Comparison of ENCODE assay signal across 17 mouse cellular contexts in the genomic region with DNA sequence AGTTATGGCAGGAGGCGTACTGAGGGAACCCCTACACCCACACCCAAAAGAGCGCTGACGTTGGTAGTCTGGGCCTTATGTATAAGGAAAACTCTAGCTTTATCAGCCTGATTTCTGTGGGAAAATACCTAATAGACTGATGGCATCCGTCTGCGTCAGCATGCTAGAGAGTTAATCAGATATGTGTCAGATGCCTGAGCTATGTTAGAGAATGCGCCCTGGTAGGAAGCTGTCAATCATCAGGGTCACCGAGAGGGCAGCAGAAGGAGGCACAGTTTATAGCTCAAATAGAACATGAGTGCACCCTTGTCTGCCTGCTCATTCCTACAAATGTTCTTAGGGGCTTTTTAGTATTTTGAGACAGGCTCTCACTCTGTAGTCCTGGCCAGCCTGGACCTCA.
DNase-seq lines count a peak whose midpoint lies in the region; ATAC-seq and TF ChIP-seq lines count a peak whose summit lies in the region.
"Had no signal": no experiment of that assay in that cellular context is flagged by ENCODE, and none has a peak within 500 bp of the region (broad histone marks: within the 10 kb centered on the region; RNA-seq: fewer than 3 reads in every experiment).

No protein-coding gene starts in this region.

- no peak overlapping the region for H3K27ac ChIP-seq in forebrain, postnatal 0 days (ENCODE audit: low read depth, low read length)
- H3K27ac ChIP-seq in forebrain, embryonic 12.5 days: no peak overlapping the region
- H3K27ac ChIP-seq in kidney, embryonic 14.5 days (ENCODE audit: low read depth, low read length): 0 out of 2 replicates have a peak overlapping the region, but pooled peaks have one; percentile 17
- H3K27ac ChIP-seq: limb, embryonic 10.5 days; liver, embryonic 15.5 days; midbrain, embryonic 10.5 days had no signal

- intact Hi-C loops in left cerebral cortex, postnatal 14 days (cut with DNase I): no loop called here

- 66% methylated on average over 7 of the region's 7 CpGs for WGBS in forebrain, postnatal 0 days
- 67% methylated on average over 7 of the region's 7 CpGs for WGBS in forebrain, embryonic 12.5 days
- 48% methylated on average over 7 of the region's 7 CpGs for WGBS in kidney, embryonic 14.5 days

- H3K9me3 ChIP-seq in forebrain, postnatal 0 days (ENCODE audit: low read length): no peaks in the 10 kb centered on the region
- H3K9me3 ChIP-seq in forebrain, embryonic 12.5 days: no peaks in the 10 kb centered on the region
- no peaks in the 10 kb centered on the region for H3K9me3 ChIP-seq in kidney, embryonic 14.5 days (ENCODE audit: control insufficient read depth, low read length)
- H3K9me3 ChIP-seq: G1E; limb, embryonic 10.5 days; liver, embryonic 15.5 days; midbrain, embryonic 10.5 days had no signal

- no peak overlapping the region for H3K4me2 ChIP-seq in forebrain, postnatal 0 days (ENCODE audit: low read depth)
- H3K4me2 ChIP-seq in forebrain, embryonic 12.5 days: no peak overlapping the region
- no peak overlapping the region for H3K4me2 ChIP-seq in kidney, embryonic 14.5 days (replicated peaks; ENCODE audit: low read depth, low read length)
- H3K4me2 ChIP-seq: liver, embryonic 15.5 days had no signal

- no peak overlapping the region for H3K9ac ChIP-seq in forebrain, postnatal 0 days
- H3K9ac ChIP-seq in forebrain, embryonic 12.5 days: no peak overlapping the region
- no peak overlapping the region for H3K9ac ChIP-seq in kidney, embryonic 14.5 days (ENCODE audit: low read depth, low read length)
- H3K9ac ChIP-seq: liver, embryonic 15.5 days had no signal

- no peak overlapping the region for H3K4me3 ChIP-seq in forebrain, postnatal 0 days (ENCODE audit: low read depth, low read length)
- no peak overlapping the region for H3K4me3 ChIP-seq in forebrain, embryonic 12.5 days (replicated peaks)
- H3K4me3 ChIP-seq in kidney, embryonic 14.5 days (ENCODE audit: low read length): no peak overlapping the region
- H3K4me3 ChIP-seq: limb, embryonic 10.5 days; liver, embryonic 15.5 days; midbrain, embryonic 10.5 days had no signal

- H3K27me3 ChIP-seq in forebrain, postnatal 0 days (ENCODE audit: insufficient read depth, low read length): no peaks in the 10 kb centered on the region
- no peaks in the 10 kb centered on the region for H3K27me3 ChIP-seq in forebrain, embryonic 12.5 days
- H3K27me3 ChIP-seq in kidney, embryonic 14.5 days (ENCODE audit: control insufficient read depth, insufficient read depth, low read length): no peaks in the 10 kb centered on the region
- H3K27me3 ChIP-seq: liver, embryonic 15.5 days had no signal

- no peaks in the 10 kb centered on the region for H3K4me1 ChIP-seq in forebrain, postnatal 0 days (ENCODE audit: insufficient read depth)
- no peaks in the 10 kb centered on the region for H3K4me1 ChIP-seq in forebrain, embryonic 12.5 days
- peaks cover 21% of the 10 kb centered on the region for H3K4me1 ChIP-seq in kidney, embryonic 14.5 days (ENCODE audit: control insufficient read depth, insufficient read depth, low read length)

- H3K36me3 ChIP-seq in forebrain, postnatal 0 days (ENCODE audit: insufficient read depth): no peaks in the 10 kb centered on the region
- no peaks in the 10 kb centered on the region for H3K36me3 ChIP-seq in forebrain, embryonic 12.5 days (replicated peaks)
- no peaks in the 10 kb centered on the region for H3K36me3 ChIP-seq in kidney, embryonic 14.5 days (ENCODE audit: control insufficient read depth, insufficient read depth, low read length)
- H3K36me3 ChIP-seq: midbrain, embryonic 10.5 days had no signal

- no peak for DNase-seq in forebrain, postnatal 0 days
- DNase-seq in kidney, postnatal 25 days: no peak
- DNase-seq in CD4-positive, CD25-positive, alpha-beta regulatory T cell, adult 2 months (ENCODE audit: low read depth, low spot score): peak; percentile 18
- DNase-seq in mesoderm, embryonic 11.5 days (ENCODE audit: low read depth, low spot score): peak; percentile 65
- no peak for DNase-seq in left cerebral cortex, postnatal 14 days (ENCODE audit: low spot score in 2 of 2)
- no peak for DNase-seq in right cerebral cortex, postnatal 36 days (ENCODE audit: low spot score in 2 of 2)
- DNase-seq: cerebellum, adult 11 months; heart, postnatal 14 days; kidney, adult 2 months; spleen, adult 18-20 months had no signal

- TF ChIP-seq CTCF in forebrain, postnatal 0 days (IDR thresholded peaks at IDR 0.05; ENCODE audit: low read depth): no peak

- ATAC-seq in forebrain, postnatal 0 days: peak; percentile 69; the same call in 1 of the 2 replicates
- no peak for ATAC-seq in forebrain, embryonic 12.5 days (ENCODE audit: low FRiP score)
- no peak for ATAC-seq in kidney, embryonic 14.5 days (ENCODE audit: low FRiP score, low TSS enrichment)
- ATAC-seq: activated CD4-positive, CD25-positive, alpha-beta regulatory T cell, adult 4 months had no signal

Comparison
In these comparisons a context has a peak if more than half of its experiments do, and no peak if none do; other contexts are left out.
1. DNase-seq: peak in CD4-positive, CD25-positive, alpha-beta regulatory T cell, adult 2 months (single experiment) and mesoderm, embryonic 11.5 days (single experiment); none in forebrain, postnatal 0 days (single experiment), kidney, postnatal 25 days (0 of 2), left cerebral cortex, postnatal 14 days (0 of 2) and right cerebral cortex, postnatal 36 days (0 of 2).